Mouse (Mus musculus) heart, postnatal 25 days (tissue): ENCODE results near the gene Rbm25. TPM values are rescaled to one million over a fixed set of nuclear protein-coding genes. Genes with fewer than 3 reads are reported as not detected.

ENCODE experiments used
- DNase-seq: peaks from one replicate; pipeline ENCODE4 v3.0.0; 2022; ENCODE audit warnings: low spot score
- intact Hi-C: fragments of 180-260 bp; cut with DNase I; formaldehyde crosslinking; loops from one replicate; pipeline ENCODE4 v1.15.1; 2025
- total RNA-seq, 2 experiments: library from RNA; stranded (reverse); gene quantifications; 2 replicates each; pipeline ENCODE4 v1.2.3; 2021

Rbm25 gene
- total RNA-seq, 2 experiments from 2014 or later: 45.7 to 51.4 TPM

DNA sequence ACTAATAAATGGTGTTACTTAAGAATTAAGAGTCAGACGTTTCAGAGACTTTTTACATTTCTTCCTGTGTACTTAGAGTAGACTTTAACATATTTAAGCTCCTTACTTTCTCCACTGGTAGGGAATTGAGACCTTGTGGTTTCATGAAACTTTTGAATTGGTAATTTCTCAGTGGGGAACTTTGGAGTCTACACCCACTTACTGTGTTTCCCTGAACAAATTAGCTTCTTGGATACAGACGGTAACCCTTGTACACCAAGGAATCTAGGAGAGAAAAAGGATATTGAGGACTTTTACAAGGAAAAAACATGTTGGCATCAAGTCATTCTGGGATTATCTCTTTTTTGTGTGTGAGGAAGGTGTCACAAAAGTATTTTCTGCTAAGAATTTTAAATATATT is 2.8 kb downstream of the Rbm25 start:
- intact Hi-C loops: loop anchor here (5.0 kb wide), 1 partner anchor 37 kb away; the partner anchor contains the start of gene Zfyve1
- DNase-seq: no peak

DNA sequence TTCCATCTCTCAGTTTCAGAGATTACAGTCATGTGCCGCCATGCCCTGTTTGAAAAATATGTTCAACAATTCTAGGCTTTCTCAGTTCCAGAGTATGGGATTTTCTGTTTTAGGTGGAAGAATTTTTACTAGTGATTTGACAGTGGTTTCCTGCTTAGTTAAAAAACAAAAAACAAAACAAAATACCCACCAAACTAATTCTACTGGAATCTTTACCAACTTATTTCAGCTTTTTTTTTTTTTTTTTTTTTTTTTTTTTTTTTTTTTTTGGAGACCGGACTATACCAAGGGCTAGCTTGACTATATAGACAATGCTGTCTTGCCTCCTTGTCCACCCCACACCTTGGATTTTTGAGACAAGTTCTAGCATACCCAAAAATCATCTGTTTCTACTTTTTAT is 10.2 kb downstream of the Rbm25 start:
- intact Hi-C loops: no loop called here

DNA sequence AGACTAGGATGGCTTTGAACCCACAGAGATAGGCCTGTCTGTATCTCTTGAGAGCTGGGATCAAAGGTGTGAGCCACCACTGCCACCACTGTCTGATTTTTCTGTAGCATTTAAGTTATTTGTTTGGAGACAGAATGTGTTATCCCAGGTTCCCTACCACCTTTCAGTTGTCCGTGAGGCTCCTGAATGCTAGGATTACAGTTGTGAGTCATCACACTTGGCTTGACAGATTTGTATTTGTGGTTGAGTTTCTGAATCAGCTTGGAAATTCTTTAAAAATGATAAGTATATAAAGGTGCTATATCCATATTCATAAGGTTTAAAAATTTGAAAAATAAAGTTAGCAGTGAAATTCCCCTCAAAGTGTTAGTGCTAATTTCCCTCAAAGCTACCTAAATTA is 12.1 kb downstream of the Rbm25 start:
- intact Hi-C loops: no loop called here
- DNase-seq: no peak

More for the DNA sequence above, 10.2 kb downstream of the Rbm25 start:
- DNase-seq: no peak

DNA sequence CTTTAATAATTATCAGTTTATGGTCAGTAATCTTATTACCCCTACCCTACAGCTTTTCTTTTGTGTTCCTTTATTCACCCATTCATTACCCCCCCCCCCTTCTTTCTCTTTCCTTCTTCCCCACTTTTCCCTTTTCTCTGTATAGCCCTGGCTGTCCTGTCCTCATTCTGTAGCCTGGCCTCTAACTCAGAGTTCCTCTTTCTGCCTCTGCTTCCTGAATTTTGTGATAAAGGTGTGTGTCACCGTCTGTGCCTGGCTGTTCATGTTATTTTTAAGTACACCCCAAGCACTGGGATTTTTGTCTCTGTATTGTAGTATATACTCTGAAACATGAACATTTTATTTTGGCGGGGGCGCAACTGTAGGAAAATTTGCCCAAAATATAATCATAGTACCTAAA is 19.3 kb downstream of the Rbm25 start:
- intact Hi-C loops: no loop called here
- no peak for DNase-seq

DNA sequence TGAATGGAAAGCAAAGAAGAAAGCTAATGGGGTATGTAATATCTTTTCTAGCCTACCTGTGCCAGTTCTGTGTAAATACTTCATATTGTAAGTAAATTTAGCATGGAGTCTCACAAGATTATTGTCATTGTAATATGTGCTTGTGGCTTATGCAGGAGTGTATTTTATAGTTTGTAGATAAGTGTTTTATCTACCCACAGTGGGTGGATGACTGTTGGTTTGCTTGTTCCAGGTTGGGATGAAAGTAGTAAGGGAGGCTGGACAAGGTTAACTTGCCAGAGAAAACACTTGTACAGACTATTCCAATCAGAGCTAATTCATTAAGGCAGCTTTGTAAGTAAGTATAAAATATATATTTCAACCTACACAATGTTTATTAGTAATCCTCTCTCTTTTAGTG is 20.4 kb downstream of the Rbm25 start:
- no peak for DNase-seq
- intact Hi-C loops: no loop called here

DNA sequence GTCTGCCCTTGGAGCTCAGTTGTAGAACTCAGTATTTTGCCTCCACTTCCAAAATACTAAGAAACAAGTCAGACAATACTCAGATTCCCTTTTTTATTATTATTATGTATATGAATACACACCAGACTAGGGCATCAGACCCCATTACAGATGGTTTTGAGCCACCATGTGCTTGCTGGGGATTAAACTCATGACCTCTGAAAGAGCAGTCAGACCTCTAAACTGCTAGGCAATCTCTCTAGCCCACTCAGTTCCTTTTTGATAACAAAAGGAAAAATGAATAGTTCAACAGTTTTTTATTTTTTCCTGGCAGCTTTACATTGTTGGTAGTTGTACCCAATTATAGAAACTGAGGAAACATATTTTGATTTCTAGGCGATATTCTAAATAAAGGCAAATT is 54.4 kb downstream of the Rbm25 start:
- DNase-seq: no peak
- intact Hi-C loops: no loop called here

DNA sequence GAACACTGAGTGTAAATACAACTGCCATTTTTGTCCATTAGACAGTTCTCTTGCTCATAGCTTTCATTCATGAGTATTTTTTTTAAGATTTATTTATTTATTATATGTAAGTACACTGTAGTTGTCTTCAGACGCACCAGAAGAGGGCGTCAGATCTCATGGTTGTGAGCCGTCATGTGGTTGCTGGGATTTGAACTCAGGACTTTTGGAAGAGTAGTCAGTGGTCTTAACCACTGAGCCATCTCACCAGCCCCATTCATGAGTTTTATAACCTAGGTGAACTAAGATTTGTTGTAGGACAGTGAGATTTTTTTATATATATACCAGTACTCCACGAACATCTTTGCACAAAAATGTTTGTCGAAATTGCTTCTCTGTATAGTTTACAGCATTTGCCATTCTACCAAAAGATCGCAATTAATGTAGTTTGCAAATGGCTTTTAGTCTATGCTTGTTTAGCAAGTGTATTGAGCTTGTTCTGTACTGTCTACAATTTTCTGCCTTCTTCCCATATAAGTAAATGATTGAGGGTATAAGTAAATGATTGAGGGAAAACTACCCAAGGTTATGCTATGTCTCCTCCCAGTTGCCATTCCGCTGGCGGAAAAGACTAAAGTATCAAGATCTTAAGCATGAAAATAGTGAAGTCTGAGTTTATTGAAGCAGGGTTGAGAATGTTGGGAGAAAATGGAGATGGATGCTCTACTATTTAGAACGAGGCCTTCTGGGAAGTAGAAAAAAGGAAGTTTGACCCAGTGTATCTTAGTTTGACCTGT is 55.7 kb downstream of the Rbm25 start:
- no peak for DNase-seq

DNA sequence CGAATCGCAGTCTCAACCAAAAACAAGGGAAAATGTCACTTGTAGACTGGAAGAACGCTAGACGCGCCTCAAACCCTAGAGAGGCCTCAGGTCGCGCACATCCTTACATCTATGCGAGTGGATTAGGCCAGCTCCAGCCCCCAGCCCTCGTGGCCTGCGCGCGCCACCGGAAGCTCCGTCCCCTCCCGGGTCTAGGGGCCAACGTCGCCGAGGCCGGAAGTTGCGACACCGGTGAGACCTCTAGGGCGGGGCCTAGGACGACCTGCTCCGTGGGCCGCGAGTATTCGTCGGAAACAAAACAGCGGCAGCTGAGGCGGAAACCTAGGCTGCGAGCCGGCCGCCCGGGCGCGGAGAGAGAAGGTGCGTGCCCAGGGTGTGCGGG is 56.9 kb downstream of the Rbm25 start, which contains the start of gene Psen1:
TSS of gene Psen1 (plus strand) at position 219 of the 382 bp plus-strand sequence.
- intact Hi-C loops: no loop called here

More for the DNA sequence above, 55.7 kb downstream of the Rbm25 start:
- intact Hi-C loops: no loop called here

DNA sequence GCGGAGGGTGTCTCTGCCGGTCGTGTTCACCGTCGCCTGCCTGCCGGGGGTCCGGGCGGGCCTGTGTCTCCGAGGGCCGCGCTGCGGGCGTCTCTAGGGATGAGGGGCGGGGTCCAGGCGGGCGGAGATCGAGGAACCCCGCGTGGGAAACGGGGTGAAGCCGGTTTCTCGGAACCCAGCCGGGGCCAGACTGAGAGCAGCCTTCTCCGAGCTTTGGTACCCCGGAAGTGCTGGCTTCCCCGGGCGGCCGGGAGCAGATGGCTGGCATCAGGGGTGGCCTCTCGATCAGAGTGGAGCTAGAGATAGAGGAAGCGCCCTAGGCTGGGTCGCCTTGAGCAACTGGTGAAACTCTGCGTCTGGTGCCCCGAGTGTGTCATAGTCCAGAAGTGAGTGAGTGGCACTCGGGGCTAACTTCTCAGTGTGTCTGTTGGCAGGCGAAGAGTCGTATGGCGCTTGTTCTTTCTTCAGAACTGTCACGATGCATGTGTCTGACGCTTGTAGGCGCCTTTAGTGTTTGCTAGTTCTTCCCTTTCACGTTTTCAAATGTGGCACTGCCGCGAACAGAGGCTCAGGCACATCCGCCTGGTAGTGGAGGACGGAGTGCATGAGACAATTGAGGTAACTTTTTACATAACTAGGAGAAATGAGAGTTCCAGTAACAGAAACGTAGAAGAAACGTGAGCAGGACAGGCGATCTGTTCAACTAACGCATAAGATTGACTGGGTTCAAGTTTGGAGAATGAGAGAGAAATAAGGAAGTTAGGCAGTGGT is 57.5 kb downstream of the Rbm25 start:
- intact Hi-C loops: no loop called here
- DNase-seq: no peak

More for the DNA sequence above, 56.9 kb downstream of the Rbm25 start, which contains the start of gene Psen1:
- DNase-seq: peak; percentile 91

DNA sequence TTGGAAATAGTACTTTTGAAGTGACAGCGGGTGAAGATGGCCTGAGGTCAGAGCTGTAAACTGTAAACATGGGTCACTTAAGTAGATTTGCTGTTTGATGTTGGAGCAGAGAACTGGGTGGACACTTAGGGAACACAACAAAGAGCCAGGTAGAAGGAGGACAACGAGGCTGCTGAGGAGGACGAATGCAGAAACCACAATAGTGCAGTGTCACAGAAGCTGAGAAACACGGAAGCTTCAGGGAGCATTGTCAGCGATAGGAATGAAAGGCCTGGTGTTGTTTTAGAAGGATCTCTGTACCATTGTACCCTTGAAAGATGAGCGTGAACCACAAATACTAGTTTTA is 58.0 kb downstream of the Rbm25 start:
- no peak for DNase-seq
- intact Hi-C loops: no loop called here

DNA sequence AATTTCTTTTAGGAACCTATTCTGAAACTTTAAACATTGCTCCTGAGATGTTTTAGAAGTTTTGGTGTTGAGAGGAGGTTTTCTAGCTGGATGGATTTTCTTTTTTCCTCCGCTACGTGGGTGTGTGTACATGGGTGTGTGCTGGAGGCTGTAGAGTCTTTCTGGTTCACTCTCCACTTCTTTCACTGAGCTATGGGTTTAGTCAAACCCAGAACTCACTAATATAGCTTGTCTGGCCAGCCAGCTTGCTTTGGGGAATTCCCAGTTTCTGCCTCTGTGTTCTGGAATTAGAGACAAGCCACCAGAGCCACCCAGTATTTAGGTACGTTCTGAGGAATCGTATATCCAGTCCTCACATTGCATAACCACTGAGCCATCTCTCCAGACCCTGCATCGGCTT is 63.0 kb downstream of the Rbm25 start:
- no peak for DNase-seq
- intact Hi-C loops: no loop called here

DNA sequence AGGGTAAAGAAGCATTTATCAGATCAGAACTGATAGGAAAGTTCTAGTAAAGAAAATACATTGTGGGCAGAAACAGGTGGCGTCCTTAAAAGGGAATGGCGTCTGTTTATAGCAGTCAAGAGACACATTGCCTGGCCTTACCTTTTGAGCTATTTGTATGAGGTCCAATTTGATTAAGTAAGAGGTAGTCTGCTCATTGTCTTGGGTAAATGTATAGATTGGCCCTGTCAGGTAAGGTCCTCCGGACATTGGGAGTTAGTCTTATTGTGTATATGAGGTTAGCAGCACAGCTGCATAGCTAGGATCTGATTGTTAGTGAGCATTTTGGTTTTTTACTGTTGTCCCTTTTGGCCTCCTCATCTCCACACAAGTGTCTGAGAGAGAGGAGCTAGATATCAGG is 63.6 kb downstream of the Rbm25 start:
- DNase-seq: no peak
- intact Hi-C loops: no loop called here

DNA sequence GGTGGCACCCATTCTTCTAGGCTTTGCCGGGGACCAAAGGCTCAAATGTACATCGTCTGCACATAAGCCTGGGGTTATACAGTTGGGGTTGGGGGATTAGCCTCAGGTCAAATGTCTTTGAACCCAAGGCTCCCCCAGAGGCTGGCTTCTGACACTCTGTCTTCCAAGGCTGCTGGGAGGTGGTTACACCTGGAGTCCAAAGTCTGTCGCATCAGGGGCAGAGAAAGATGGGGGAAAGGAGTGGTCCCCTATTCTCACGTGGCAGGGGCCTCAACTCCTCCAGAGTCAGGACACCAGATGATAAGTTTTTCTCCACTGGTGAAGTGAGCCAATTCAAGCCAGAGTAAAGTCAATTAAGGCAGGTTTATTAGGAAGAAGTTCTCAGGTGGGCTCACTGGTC is 67.6 kb downstream of the Rbm25 start:
- intact Hi-C loops: no loop called here
- DNase-seq: no peak

DNA sequence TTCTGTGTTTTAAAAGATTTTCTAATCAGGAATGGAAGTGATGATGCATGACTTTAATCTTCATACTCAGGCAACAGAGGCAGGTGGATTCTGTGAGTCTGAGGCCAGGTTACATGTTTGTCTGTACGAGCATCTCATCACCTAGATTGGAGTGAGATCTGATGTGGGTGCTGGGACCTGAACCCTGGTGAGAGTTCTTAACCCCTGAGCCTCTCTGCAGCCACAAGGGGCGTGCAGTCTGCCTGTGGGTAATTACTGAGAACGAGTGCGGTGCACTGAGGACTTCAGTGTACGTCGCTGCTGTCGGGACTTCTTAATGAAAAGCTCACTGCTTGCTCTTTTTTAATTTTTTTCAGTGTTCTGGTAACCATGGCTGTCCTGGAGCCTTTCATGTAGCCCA is 70.6 kb downstream of the Rbm25 start:
- intact Hi-C loops: no loop called here
- DNase-seq: no peak

DNA sequence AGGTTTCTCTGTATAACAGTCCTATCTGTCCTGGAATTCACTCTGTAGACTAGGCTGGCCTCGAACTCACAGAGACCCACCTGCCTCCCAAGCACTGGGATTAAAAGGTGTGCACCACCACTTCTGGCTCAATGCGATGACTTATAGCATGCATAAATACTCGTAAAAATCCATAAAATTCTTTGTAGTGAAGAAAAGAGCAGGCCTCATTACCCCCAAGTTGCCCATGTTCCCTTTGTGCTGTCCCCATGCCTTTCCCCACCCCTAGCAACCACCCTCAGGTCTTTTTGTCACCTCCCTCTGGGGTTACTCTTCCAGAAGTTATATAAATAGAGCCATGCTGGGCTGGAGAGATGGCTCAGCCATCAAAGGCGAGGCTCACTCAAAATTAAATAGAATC is 71.8 kb downstream of the Rbm25 start:
- intact Hi-C loops: no loop called here
- DNase-seq: no peak

DNA sequence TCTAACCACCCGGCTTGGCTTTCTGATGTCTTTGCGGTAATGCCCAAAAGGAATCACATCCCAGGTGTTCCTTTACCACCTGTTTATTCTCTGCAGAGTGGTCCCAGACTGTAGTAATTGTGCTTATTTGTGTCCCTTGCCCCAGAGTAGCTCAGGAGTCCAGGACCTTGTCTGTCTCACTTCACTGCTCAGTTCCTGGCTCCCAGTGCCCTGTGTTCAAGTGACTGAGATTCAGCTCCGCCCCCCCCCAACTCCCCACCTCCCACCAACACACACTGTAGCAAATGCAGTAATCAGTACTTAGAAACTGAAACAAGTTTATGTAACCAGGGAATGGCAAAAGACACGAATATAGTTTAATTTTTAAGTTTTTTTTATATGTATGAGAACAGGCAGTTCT is 75.9 kb downstream of the Rbm25 start:
- intact Hi-C loops: no loop called here
- no peak for DNase-seq

DNA sequence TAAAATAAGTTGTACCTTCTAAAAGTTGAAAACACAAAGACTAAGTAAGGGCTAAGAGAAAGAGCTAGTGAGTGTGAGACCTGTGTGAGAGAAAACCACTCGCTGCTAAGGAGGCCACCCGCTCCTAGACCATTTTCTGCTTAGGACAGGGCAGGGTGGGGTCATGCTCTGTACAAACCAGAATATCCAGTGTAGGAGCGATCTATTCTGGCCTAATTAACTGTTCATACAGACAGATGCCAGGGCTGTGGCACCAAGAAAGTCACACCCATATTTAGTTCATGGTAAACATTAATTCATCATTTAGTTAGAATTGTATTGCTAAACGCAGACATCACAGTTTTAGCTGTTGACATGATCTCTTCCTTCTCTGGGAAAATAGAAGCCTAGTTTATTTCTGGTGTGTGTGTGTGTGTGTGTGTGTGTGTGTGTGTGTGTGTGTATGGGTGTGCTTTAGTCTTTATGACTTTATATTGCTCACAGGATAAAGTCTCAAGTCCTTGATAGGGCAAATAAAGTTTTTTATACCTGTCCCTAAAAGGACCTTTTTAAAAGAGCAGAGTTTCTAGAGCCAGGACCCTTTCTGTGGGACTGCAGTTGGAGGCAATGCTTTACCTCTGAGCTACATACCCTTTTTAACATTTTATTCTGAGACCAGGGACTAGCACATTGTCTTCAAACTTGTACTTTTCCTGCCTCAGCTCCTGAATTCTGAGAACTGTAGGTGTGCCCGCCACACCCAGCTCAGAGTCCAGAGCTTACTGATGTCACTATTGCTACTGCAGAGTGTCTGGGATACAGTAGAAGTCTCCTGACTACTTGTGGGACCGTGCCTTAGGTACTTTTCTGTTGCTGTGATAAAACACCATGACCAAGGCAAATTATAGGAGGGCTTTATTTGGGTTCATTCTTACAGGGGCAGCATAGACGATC is 77.4 kb downstream of the Rbm25 start:
- intact Hi-C loops: no loop called here
- DNase-seq: no peak

DNA sequence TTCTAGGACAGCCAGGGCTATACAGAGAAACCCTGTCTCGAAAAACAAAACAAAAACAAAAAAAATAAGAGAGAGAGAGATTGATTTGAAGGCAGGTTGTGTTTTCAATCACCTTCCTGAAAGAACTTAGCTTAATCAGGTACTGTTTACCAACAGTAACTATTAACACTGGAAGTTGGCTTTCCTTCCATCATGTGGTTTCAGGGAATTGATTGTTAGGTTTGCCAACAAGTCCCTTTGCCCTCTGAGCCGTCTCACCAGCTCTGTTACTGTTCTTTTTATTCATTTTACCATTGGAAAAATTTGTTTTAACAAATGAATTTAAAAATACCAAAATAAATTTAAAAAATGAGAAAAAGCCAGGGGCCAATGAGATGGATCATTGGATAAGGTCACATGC is 78.9 kb downstream of the Rbm25 start:
- intact Hi-C loops: loop anchor here (10.0 kb wide), 1 partner anchor 325 kb away; the partner anchor contains the start of genes Acot4 and Gm49366
- no peak for DNase-seq

DNA sequence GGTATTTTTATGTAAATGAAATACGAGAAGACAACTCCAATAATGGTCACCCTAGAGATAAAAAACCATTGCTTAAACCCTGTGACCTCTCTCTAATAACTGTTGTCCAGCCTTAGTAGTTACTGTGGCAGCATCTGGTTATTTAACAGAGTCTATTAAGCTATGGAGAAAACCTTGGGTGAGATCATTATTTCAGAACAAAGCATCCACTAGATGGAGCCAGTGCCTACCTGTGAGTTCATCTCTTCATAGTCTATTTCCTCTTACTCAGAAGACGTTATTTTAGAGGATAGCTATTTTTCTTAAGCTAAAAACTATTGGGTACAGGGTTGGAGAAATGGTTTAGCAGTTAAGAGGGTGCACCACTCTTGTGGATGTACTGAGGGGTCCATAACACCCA is 82.7 kb downstream of the Rbm25 start:
- no peak for DNase-seq
- intact Hi-C loops: loop anchor here (1.0 to 10.0 kb wide), 3 partner anchors 58 to 321 kb away; partner anchors contain the start of genes Acot4 and Gm49366
